ENCODE assay signal across 7 mouse cellular contexts in the genomic region with DNA sequence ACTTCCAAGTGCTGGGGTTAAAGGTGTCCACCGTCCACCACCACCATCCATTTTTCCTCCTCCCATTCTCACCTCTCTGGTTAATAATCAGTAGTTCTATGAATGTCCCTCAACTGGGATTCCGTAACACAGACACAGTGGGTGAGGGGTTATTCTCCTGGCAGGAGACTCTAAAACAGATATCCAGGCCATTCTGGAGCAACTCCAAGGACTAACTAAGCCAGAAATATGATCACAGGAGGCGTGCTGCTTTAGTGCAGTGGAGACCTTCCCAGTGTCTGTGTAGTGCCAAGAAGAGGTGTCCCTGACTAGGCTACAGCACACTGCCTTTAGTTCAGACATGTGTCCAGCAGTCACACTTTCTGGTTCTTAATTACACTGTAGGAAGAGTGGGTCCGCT. TPM values are rescaled to one million over a fixed set of nuclear protein-coding genes. Genes with fewer than 3 reads are reported as not detected.
DNase-seq lines count a peak whose midpoint lies in the region; ATAC-seq and TF ChIP-seq lines count a peak whose summit lies in the region.

No protein-coding gene starts in this region.

- peak; percentile 79 for ATAC-seq in lung, embryonic 16.5 days (ENCODE audit: low read depth)
- ATAC-seq in heart, postnatal 0 days (ENCODE audit: insufficient read depth, low read depth): peak; percentile 83

- no peaks in the 10 kb centered on the region for H3K9me3 ChIP-seq in lung, embryonic 16.5 days (ENCODE audit: control insufficient read depth, low read length)
- no peaks in the 10 kb centered on the region for H3K9me3 ChIP-seq in heart, postnatal 0 days (replicated peaks; ENCODE audit: control insufficient read depth, low read length)

- WGBS in lung, embryonic 16.5 days: 40% methylated on average over 4 of the region's 4 CpGs
- 20% methylated on average over 4 of the region's 4 CpGs for WGBS in heart, postnatal 0 days

- H3K36me3 ChIP-seq in lung, embryonic 16.5 days (ENCODE audit: control insufficient read depth, insufficient read depth, low read length): no peaks in the 10 kb centered on the region
- no peaks in the 10 kb centered on the region for H3K36me3 ChIP-seq in heart, postnatal 0 days (replicated peaks; ENCODE audit: control insufficient read depth, insufficient read depth, low read length)

- DNase-seq in lung, adult 18-20 months: no peak
- peak; percentile 63 for DNase-seq in fat pad, adult 2 months (ENCODE audit: extremely low read depth, low read depth, low spot score)
- peak; percentile 92 for DNase-seq in heart, postnatal 0 days (ENCODE audit: low spot score)
- peak; percentile 17 to 27 for DNase-seq in lung, postnatal 4 days
- no peak for DNase-seq in left cerebral cortex, postnatal 25 days (ENCODE audit: low spot score in 2 of 2)
- no peak for DNase-seq in spleen, postnatal 36 days (ENCODE audit: low spot score in 2 of 2)

- no peak for TF ChIP-seq EP300 in heart, postnatal 0 days (IDR thresholded peaks at IDR 0.05; ENCODE audit: low read depth)

- H3K4me3 ChIP-seq in lung, embryonic 16.5 days (ENCODE audit: low read length): no peak overlapping the region
- H3K4me3 ChIP-seq in heart, postnatal 0 days (ENCODE audit: low read depth, low read length): no peak overlapping the region

- TF ChIP-seq CTCF in heart, postnatal 0 days (IDR thresholded peaks at IDR 0.05; ENCODE audit: low read depth): no peak

- H3K27ac ChIP-seq in lung, embryonic 16.5 days (ENCODE audit: low read length): peak overlapping the region; percentile 91
- H3K27ac ChIP-seq in heart, postnatal 0 days (ENCODE audit: low read depth): peak overlapping the region; percentile 88

- H3K27me3 ChIP-seq in lung, embryonic 16.5 days (ENCODE audit: control insufficient read depth, insufficient read depth, low read depth, low read length): no peaks in the 10 kb centered on the region
- H3K27me3 ChIP-seq in heart, postnatal 0 days (ENCODE audit: control insufficient read depth, insufficient read depth, low read length): no peaks in the 10 kb centered on the region

- peaks cover 55% of the 10 kb centered on the region for H3K4me1 ChIP-seq in lung, embryonic 16.5 days (replicated peaks; ENCODE audit: control insufficient read depth, insufficient read depth, low read length)
- H3K4me1 ChIP-seq in heart, postnatal 0 days (ENCODE audit: control insufficient read depth, insufficient read depth): peaks cover 60% of the 10 kb centered on the region

- no peak overlapping the region for H3K4me2 ChIP-seq in lung, embryonic 16.5 days (ENCODE audit: low read depth, low read length)
- H3K4me2 ChIP-seq in heart, postnatal 0 days (ENCODE audit: low read depth, low read length): no peak overlapping the region

- no peak overlapping the region for H3K9ac ChIP-seq in lung, embryonic 16.5 days (ENCODE audit: low read length)
- no peak overlapping the region for H3K9ac ChIP-seq in heart, postnatal 0 days (replicated peaks; ENCODE audit: low read depth, low read length)

- intact Hi-C loops in left cerebral cortex, postnatal 25 days (cut with DNase I): no loop called here

RNA-seq across cellular contexts. Expression of gene Itgb5, which starts 53.1 kb away (rescaled TPM):
- 9.8 and 10.9 TPM in 2 replicates for polyA plus RNA-seq in lung, embryonic 16.5 days (2015; fragmentation: Nextera tagmentation; extraction: Ambion mirVana)
- 116 and 134 TPM in 2 replicates for total RNA-seq in heart, postnatal 0 days (2014; rRNA removed; ENCODE audit: low replicate concordance)
- polyA plus RNA-seq in heart, postnatal 0 days (2015; fragmentation: Nextera tagmentation; extraction: Ambion mirVana): 33.4 and 35.6 TPM in 2 replicates
- 10 to 100 TPM; 37.3 to 39.3 TPM for total RNA-seq in left cerebral cortex, postnatal 25 days (2021)

Comparison
In these comparisons a context has a peak if more than half of its experiments do, and no peak if none do; other contexts are left out.
1. DNase-seq: peak in fat pad, adult 2 months (single experiment), heart, postnatal 0 days (single experiment) and lung, postnatal 4 days (2 of 2); none in lung, adult 18-20 months (0 of 2), left cerebral cortex, postnatal 25 days (0 of 2) and spleen, postnatal 36 days (0 of 2).